Mouse (Mus musculus): ENCODE measurements around the gene Arhgap45.

DNA sequence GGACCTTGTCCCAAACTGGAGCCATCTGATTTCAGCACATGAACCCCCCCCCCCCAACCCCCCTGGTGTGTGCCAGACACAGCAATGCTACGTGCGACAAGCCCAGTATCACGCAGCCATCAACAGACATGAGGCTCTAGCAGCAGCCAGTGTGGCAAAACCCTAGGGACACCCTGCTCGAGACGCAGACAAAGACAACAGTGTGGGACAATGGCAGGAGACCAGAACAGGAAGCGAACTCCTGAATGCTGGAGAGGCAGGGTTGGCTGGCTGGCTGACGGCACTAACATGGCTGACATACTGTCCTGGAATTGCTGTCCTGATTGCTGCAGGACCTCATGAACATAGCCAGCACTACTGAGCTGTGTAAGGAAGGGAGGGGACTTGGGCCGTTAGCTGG, 18.7 kb downstream of the Arhgap45 start:
- no peak for TF ChIP-seq EP300 (optimal IDR thresholded peaks at IDR 0.05)
- TF ChIP-seq CTCF (IDR thresholded peaks at IDR 0.05; ENCODE audit: low read depth) = no peak

Measured in stomach, postnatal 0 days (tissue).